Mouse (Mus musculus): ENCODE data around the gene Prpf31. TPM values are rescaled to one million over a fixed set of nuclear protein-coding genes. Genes with fewer than 3 reads are reported as not detected.
A peak's percentile ranks its signal among the peaks of the same experiment; 100 is the strongest.

Prpf31 gene
- polyA plus RNA-seq, 1 experiment from 2014 or later, result 54.8 TPM

GRCm38 (mm10) chr7:3629030-3629429, 755 bp upstream of the Prpf31 start:
- Histone ChIP-seq H3K27ac (replicated peaks in 1 of 2; ENCODE audit: control insufficient read depth in 1 of 2, insufficient read depth in 1 of 2, low read depth in 2 of 2, low read length in 2 of 2) (peak overlapping the region; percentile 21 to 76; a peak in 1 of 4 replicates), H3K9me3 (ENCODE audit: control insufficient read depth, low read length) (no peaks in the 10 kb centered on the region), H3K4me3 (ENCODE audit: control insufficient read depth in 1 of 2, insufficient read depth in 1 of 2, low read depth in 1 of 2, low read length in 2 of 2) (peak overlapping the region; percentile 73 to 100), H3K36me3 (ENCODE audit: control insufficient read depth, insufficient read depth, low read length) (peaks cover 48% of the 10 kb centered on the region), H3K27me3 (ENCODE audit: control insufficient read depth, insufficient read depth, low read length) (no peaks in the 10 kb centered on the region), H3K9ac (ENCODE audit: low read length) (peak overlapping the region; percentile 75), H3K4me1 (ENCODE audit: control insufficient read depth in 2 of 2, insufficient read depth in 2 of 2, low read length in 2 of 2) (peaks cover 10 to 18% of the 10 kb centered on the region in 2 experiments), H3K4me2 (ENCODE audit: low read length) (peak overlapping the region; percentile 97)
- WGBS, result 37% methylated on average over 4 of the region's 4 CpGs
- no peak for ATAC-seq (ENCODE audit: insufficient number of reproducible peaks, insufficient read depth, low FRiP score, low read depth)

GRCm38 (mm10) chr7:3630478-3630815, 662 bp downstream of the Prpf31 start:
- 59% methylated on average over 3 of the region's 3 CpGs for WGBS
- Histone ChIP-seq H3K27ac (replicated peaks in 1 of 2; ENCODE audit: control insufficient read depth in 1 of 2, insufficient read depth in 1 of 2, low read depth in 2 of 2, low read length in 2 of 2) (no peak overlapping the region), H3K27me3 (ENCODE audit: control insufficient read depth, insufficient read depth, low read length) (no peaks in the 10 kb centered on the region), H3K4me1 (ENCODE audit: control insufficient read depth in 2 of 2, insufficient read depth in 2 of 2, low read length in 2 of 2) (peaks cover 10 to 18% of the 10 kb centered on the region in 2 experiments), H3K9me3 (ENCODE audit: control insufficient read depth, low read length) (no peaks in the 10 kb centered on the region), H3K4me2 (ENCODE audit: low read length) (peak overlapping the region; percentile 97), H3K4me3 (ENCODE audit: control insufficient read depth in 1 of 2, insufficient read depth in 1 of 2, low read depth in 1 of 2, low read length in 2 of 2) (peak overlapping the region; percentile 73 to 100), H3K36me3 (ENCODE audit: control insufficient read depth, insufficient read depth, low read length) (peaks cover 47% of the 10 kb centered on the region), H3K9ac (ENCODE audit: low read length) (peak overlapping the region; percentile 75)
- ATAC-seq (ENCODE audit: insufficient number of reproducible peaks, insufficient read depth, low FRiP score, low read depth), result no peak

- Histone ChIP-seq H3K9ac (ENCODE audit: low read length) (no peak overlapping the region), H3K27ac (replicated peaks in 1 of 2; ENCODE audit: control insufficient read depth in 1 of 2, insufficient read depth in 1 of 2, low read depth in 2 of 2, low read length in 2 of 2) (no peak overlapping the region), H3K4me2 (ENCODE audit: low read length) (no peak overlapping the region), H3K36me3 (ENCODE audit: control insufficient read depth, insufficient read depth, low read length) (peaks cover 33% of the 10 kb centered on the region), H3K27me3 (ENCODE audit: control insufficient read depth, insufficient read depth, low read length) (no peaks in the 10 kb centered on the region), H3K4me3 (ENCODE audit: control insufficient read depth in 1 of 2, insufficient read depth in 1 of 2, low read depth in 1 of 2, low read length in 2 of 2) (no peak overlapping the region), H3K9me3 (ENCODE audit: control insufficient read depth, low read length) (no peaks in the 10 kb centered on the region), H3K4me1 (ENCODE audit: control insufficient read depth in 2 of 2, insufficient read depth in 2 of 2, low read length in 2 of 2) (peaks cover 12 to 24% of the 10 kb centered on the region in 2 experiments)
- 66% methylated on average over 5 of the region's 5 CpGs for WGBS
- no peak for ATAC-seq (ENCODE audit: insufficient number of reproducible peaks, insufficient read depth, low FRiP score, low read depth)
Measured at GRCm38 (mm10) chr7:3643412-3643811, 13.6 kb downstream of the Prpf31 start.

GRCm38 (mm10) chr7:3643843-3644242, 14.1 kb downstream of the Prpf31 start:
- H3K27ac ChIP-seq (replicated peaks in 1 of 2; ENCODE audit: control insufficient read depth in 1 of 2, insufficient read depth in 1 of 2, low read depth in 2 of 2, low read length in 2 of 2), result no peak overlapping the region

GRCm38 (mm10) chr7:3644348-3644671, 14.5 kb downstream of the Prpf31 start:
- H3K9ac ChIP-seq (ENCODE audit: low read length), result no peak overlapping the region
- H3K27me3 ChIP-seq (ENCODE audit: control insufficient read depth, insufficient read depth, low read length), result no peaks in the 10 kb centered on the region
- peaks cover 12 to 24% of the 10 kb centered on the region in 2 experiments for H3K4me1 ChIP-seq (ENCODE audit: control insufficient read depth in 2 of 2, insufficient read depth in 2 of 2, low read length in 2 of 2)
- no peak for ATAC-seq (ENCODE audit: insufficient number of reproducible peaks, insufficient read depth, low FRiP score, low read depth)
- no peaks in the 10 kb centered on the region for H3K9me3 ChIP-seq (ENCODE audit: control insufficient read depth, low read length)
- peaks cover 31% of the 10 kb centered on the region for H3K36me3 ChIP-seq (ENCODE audit: control insufficient read depth, insufficient read depth, low read length)
- H3K4me2 ChIP-seq (ENCODE audit: low read length), result peak overlapping the region; percentile 58
- 2% methylated on average over 11 of the region's 11 CpGs for WGBS
- H3K27ac ChIP-seq (replicated peaks in 1 of 2; ENCODE audit: control insufficient read depth in 1 of 2, insufficient read depth in 1 of 2, low read depth in 2 of 2, low read length in 2 of 2), result peak overlapping the region; percentile 9 to 53; a peak in 1 of 4 replicates
- peak overlapping the region; percentile 35 for H3K4me3 ChIP-seq (ENCODE audit: control insufficient read depth in 1 of 2, insufficient read depth in 1 of 2, low read depth in 1 of 2, low read length in 2 of 2)

More at GRCm38 (mm10) chr7:3643843-3644242, 14.1 kb downstream of the Prpf31 start:
- peaks cover 33% of the 10 kb centered on the region for H3K36me3 ChIP-seq (ENCODE audit: control insufficient read depth, insufficient read depth, low read length)
- H3K9me3 ChIP-seq (ENCODE audit: control insufficient read depth, low read length), result no peaks in the 10 kb centered on the region
- peak overlapping the region; percentile 58 for H3K4me2 ChIP-seq (ENCODE audit: low read length)
- peak overlapping the region in 1 of 2 experiments; percentile 35; a peak in 2 of 4 replicates for H3K4me3 ChIP-seq (ENCODE audit: control insufficient read depth in 1 of 2, insufficient read depth in 1 of 2, low read depth in 1 of 2, low read length in 2 of 2)
- ATAC-seq (ENCODE audit: insufficient number of reproducible peaks, insufficient read depth, low FRiP score, low read depth), result no peak
- 22% methylated on average over 9 of the region's 9 CpGs for WGBS
- H3K27me3 ChIP-seq (ENCODE audit: control insufficient read depth, insufficient read depth, low read length), result no peaks in the 10 kb centered on the region
- no peak overlapping the region for H3K9ac ChIP-seq (ENCODE audit: low read length)
- peaks cover 12 to 24% of the 10 kb centered on the region in 2 experiments for H3K4me1 ChIP-seq (ENCODE audit: control insufficient read depth in 2 of 2, insufficient read depth in 2 of 2, low read length in 2 of 2)

- peak within 1 kb of the TSS; percentile 97 to 98 for H3K27ac ChIP-seq (replicated peaks in 1 of 2; ENCODE audit: control insufficient read depth in 1 of 2, insufficient read depth in 1 of 2, low read depth in 2 of 2, low read length in 2 of 2)
- peak; percentile 98 for ATAC-seq (ENCODE audit: insufficient number of reproducible peaks, insufficient read depth, low FRiP score, low read depth)
- H3K27me3 ChIP-seq (ENCODE audit: control insufficient read depth, insufficient read depth, low read length), result no peaks in the 10 kb centered on the region
- no peaks in the 10 kb centered on the region for H3K9me3 ChIP-seq (ENCODE audit: control insufficient read depth, low read length)
- peaks cover 12 to 24% of the 10 kb centered on the region in 2 experiments for H3K4me1 ChIP-seq (ENCODE audit: control insufficient read depth in 2 of 2, insufficient read depth in 2 of 2, low read length in 2 of 2)
- peak within 1 kb of the TSS; percentile 80 for H3K4me2 ChIP-seq (ENCODE audit: low read length)
- peak within 1 kb of the TSS; percentile 98 for H3K9ac ChIP-seq (ENCODE audit: low read length)
- peaks cover 27% of the 10 kb centered on the region for H3K36me3 ChIP-seq (ENCODE audit: control insufficient read depth, insufficient read depth, low read length)
- under 1% methylated on average over 54 of the region's 58 CpGs for WGBS
- H3K4me3 ChIP-seq (ENCODE audit: control insufficient read depth in 1 of 2, insufficient read depth in 1 of 2, low read depth in 1 of 2, low read length in 2 of 2), result peak within 1 kb of the TSS; percentile 90 to 93
Measured at GRCm38 (mm10) chr7:3644672-3645487, 15.1 kb downstream of the Prpf31 start, which contains the start of gene Cnot3. Gene Cnot3 (plus strand): TSS chr7:3645268.

- peaks cover 27% of the 10 kb centered on the region for H3K36me3 ChIP-seq (ENCODE audit: control insufficient read depth, insufficient read depth, low read length)
- peak overlapping the region; percentile 98 for H3K9ac ChIP-seq (ENCODE audit: low read length)
- no peaks in the 10 kb centered on the region for H3K9me3 ChIP-seq (ENCODE audit: control insufficient read depth, low read length)
- WGBS, result 0% methylated on average over 40 of the region's 58 CpGs
- peak overlapping the region; percentile 97 to 98 for H3K27ac ChIP-seq (replicated peaks in 1 of 2; ENCODE audit: control insufficient read depth in 1 of 2, insufficient read depth in 1 of 2, low read depth in 2 of 2, low read length in 2 of 2)
- H3K4me3 ChIP-seq (ENCODE audit: control insufficient read depth in 1 of 2, insufficient read depth in 1 of 2, low read depth in 1 of 2, low read length in 2 of 2), result peak overlapping the region; percentile 90 to 93
- H3K27me3 ChIP-seq (ENCODE audit: control insufficient read depth, insufficient read depth, low read length), result no peaks in the 10 kb centered on the region
- ATAC-seq (ENCODE audit: insufficient number of reproducible peaks, insufficient read depth, low FRiP score, low read depth), result no peak
- H3K4me2 ChIP-seq (ENCODE audit: low read length), result peak overlapping the region; percentile 80
- peaks cover 12 to 24% of the 10 kb centered on the region in 2 experiments for H3K4me1 ChIP-seq (ENCODE audit: control insufficient read depth in 2 of 2, insufficient read depth in 2 of 2, low read length in 2 of 2)
Measured at GRCm38 (mm10) chr7:3645488-3646025, 15.8 kb downstream of the Prpf31 start.
